Mouse (Mus musculus): ENCODE results near the gene Bmp7. TPM values are rescaled to one million over a fixed set of nuclear protein-coding genes. Genes with fewer than 3 reads are reported as not detected.

The Bmp7 gene
- total RNA-seq, 2 experiments from 2014 or later: 0.23 to 0.45 TPM

- intact Hi-C loops (cut with DNase I): no loop called here
- no peak overlapping the region for H3K4me3 ChIP-seq
- no peak overlapping the region for H3K27ac ChIP-seq
- DNase-seq: no peak
- TF ChIP-seq CTCF (IDR thresholded peaks at IDR 0.05): no peak
Measured at GRCm38 (mm10) chr2:172937326-172938190, 2.6 kb downstream of the Bmp7 start.

DNA sequence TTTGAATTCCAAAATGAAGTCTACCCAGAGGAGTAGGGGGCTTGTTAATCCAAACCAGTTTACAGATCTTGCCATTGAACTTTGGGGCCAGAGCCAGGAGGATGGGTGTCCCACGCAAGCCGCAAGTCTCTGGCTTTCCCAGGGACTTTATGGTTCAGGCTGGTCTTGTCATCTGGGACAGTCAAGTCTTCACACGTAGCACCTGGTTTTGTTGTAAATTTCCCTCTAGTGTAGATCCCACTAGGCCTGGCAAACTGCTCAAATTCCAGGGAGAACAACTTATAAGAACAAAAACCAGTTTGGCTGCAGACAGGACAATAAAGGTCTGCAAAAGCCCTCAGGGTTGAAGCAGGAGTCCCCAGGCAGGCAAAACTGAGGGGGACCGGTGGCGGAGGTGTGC lies 3.3 kb downstream of the Bmp7 start:
- no peak overlapping the region for H3K4me3 ChIP-seq

GRCm38 (mm10) chr2:172935776-172936562 lies 4.2 kb downstream of the Bmp7 start:
- Histone ChIP-seq H3K27ac (no peak overlapping the region), H3K4me3 (no peak overlapping the region)
- intact Hi-C loops (cut with DNase I): no loop called here
- no peak for TF ChIP-seq CTCF (IDR thresholded peaks at IDR 0.05)
- DNase-seq: no peak

More for the DNA sequence above, 3.3 kb downstream of the Bmp7 start:
- DNase-seq: no peak
- no peak for TF ChIP-seq CTCF (IDR thresholded peaks at IDR 0.05)
- no peak overlapping the region for H3K27ac ChIP-seq
- intact Hi-C loops (cut with DNase I): no loop called here

GRCm38 (mm10) chr2:172934891-172935740 lies 5.0 kb downstream of the Bmp7 start:
- DNase-seq: peak; percentile 46
- Histone ChIP-seq H3K27ac (no peak overlapping the region), H3K4me3 (0 out of 2 replicates have a peak overlapping the region, but pooled peaks have one; percentile 9)
- intact Hi-C loops (cut with DNase I): no loop called here
- no peak for TF ChIP-seq CTCF (IDR thresholded peaks at IDR 0.05)

DNA sequence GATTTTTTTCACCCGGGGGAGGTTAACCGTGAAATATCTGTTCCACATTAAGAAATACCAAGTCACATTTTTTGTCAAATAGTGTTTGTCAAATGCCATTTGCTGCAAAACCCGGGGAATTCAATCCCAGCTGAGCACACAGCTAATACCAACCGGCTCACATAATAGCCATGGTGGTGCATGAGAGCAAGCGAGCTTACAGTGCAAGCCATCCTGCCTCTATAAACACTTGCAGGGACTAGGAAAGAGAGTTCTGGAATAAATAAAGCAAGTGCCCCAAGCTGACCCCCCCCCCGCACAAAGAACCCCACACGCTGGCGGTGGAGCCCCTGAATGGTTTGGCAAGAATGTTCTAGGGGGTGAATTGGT lies 5.7 kb downstream of the Bmp7 start:
- peak overlapping the region; percentile 48 for H3K4me3 ChIP-seq

DNA sequence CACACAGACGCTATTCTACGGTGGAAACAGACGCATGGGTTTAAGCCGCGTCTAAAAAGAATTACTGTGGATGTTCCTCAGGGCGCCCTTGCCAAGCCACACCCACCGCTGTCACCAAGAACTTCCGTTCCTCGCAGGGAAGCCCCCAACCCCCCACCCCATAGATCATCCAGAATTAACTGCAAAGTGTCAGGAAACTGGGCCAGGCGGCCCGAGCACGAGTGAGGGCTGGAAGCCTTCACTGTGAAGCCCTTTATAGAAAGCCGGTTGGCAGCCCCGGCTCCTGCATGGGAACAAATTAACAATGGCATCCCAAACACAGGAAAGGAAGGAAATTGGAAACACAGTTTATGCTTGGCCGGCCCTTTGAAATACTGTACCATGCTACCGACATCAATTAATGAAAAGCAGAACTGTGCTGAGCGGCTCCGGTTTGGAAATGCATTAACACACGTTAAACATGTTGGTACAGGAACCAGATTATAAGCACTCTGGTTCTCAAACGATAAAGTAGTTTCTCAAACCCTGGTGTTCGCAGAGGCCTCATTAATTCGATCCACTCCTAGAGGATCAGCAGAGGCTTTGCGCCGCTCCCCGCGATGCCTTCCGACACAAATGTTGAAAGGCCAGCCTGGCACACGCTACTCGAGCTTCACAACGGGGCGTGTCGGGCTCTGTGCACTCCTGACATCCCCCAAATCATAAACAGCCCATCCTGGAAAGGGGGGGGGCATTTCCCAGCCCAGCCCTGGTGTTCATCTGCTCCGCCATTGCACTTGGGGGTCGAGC lies 6.3 kb downstream of the Bmp7 start:
- Histone ChIP-seq H3K4me3 (peak overlapping the region; percentile 48), H3K27ac (no peak overlapping the region)
- intact Hi-C loops (cut with DNase I): no loop called here
- DNase-seq: peak; percentile 32
- no peak for TF ChIP-seq CTCF (IDR thresholded peaks at IDR 0.05)

More for the DNA sequence above, 5.7 kb downstream of the Bmp7 start:
- no peak for DNase-seq
- no peak overlapping the region for H3K27ac ChIP-seq
- no peak for TF ChIP-seq CTCF (IDR thresholded peaks at IDR 0.05)
- intact Hi-C loops (cut with DNase I): no loop called here

- no peak for DNase-seq
- Histone ChIP-seq H3K4me3 (no peak overlapping the region), H3K27ac (no peak overlapping the region)
- TF ChIP-seq CTCF (IDR thresholded peaks at IDR 0.05): no peak
- intact Hi-C loops (cut with DNase I): no loop called here
Measured at GRCm38 (mm10) chr2:172931137-172931898, 8.8 kb downstream of the Bmp7 start.

DNA sequence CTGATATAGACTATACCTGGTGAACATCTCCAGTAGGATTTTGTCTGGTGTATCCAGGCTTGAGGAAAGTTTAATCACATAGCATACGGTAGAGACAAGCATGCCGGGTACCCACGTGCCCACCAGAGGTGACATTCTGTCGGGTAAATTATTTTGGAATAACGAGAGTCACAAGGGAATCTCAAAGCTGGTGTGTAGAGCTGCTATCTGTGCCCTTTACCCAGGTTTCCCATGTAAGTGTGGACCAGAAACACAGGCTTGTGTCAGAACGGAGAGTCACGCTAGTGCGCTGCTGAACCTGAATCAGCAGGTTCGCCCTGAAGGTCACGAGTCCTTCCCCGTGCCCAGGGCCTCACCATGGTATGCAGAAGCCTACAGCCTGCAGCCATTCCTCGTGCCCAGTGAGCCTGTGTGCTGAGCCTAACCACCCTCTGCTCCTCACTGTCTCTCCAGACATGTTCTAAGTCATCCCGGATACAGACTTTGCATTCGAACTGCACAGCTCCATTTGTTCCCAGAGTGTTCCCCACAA lies 10.2 kb downstream of the Bmp7 start:
- Histone ChIP-seq H3K4me3 (no peak overlapping the region), H3K27ac (no peak overlapping the region)
- no peak for DNase-seq
- intact Hi-C loops (cut with DNase I): no loop called here
- no peak for TF ChIP-seq CTCF (IDR thresholded peaks at IDR 0.05)

DNA sequence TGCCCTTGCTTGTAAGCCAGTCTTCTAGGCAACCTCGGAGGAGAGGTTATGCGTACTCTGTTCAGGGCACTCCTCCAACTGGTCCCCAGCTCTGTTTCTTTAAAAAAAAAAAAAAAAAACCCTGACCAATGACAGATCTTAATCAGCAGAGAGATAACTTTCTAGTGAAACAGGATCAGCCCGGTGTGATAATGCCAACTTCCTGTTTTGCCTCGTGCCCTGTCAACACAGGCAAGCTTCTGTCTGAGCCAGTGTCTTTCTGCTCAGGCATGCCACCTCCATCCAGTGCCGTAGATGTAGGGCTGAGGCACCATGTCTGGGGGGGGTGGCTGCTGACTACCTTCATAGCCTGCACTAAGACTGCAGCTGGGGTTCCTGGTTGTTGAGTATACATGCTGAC lies 12.5 kb downstream of the Bmp7 start:
- no peak overlapping the region for H3K4me3 ChIP-seq
- DNase-seq: no peak
- intact Hi-C loops (cut with DNase I): no loop called here
- no peak for TF ChIP-seq CTCF (IDR thresholded peaks at IDR 0.05)
- no peak overlapping the region for H3K27ac ChIP-seq

DNA sequence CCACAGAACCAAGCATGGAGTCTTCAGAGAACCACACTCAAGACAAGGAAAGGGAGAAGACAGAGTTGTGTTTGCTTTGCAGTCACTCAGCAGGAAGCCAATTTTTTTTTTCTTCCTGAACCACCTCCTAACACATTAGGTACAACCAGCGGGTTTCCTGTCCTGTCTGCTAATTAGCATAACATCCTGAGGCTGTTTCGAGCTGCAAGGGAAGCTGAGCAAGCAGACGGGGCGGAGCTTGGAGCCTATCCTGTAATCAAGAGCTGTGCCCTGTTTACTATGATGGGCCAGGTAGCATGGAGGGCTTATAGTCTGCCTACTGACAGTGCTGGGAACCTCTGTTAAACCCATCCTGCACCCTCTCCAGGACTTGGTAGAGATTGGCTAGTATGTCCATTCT lies 13.8 kb downstream of the Bmp7 start:
- intact Hi-C loops (cut with DNase I): no loop called here
- TF ChIP-seq CTCF (IDR thresholded peaks at IDR 0.05): no peak
- Histone ChIP-seq H3K27ac (no peak overlapping the region), H3K4me3 (no peak overlapping the region)
- DNase-seq: no peak

- intact Hi-C loops (cut with DNase I): no loop called here
- no peak for TF ChIP-seq CTCF (IDR thresholded peaks at IDR 0.05)
- H3K4me3 ChIP-seq: no peak overlapping the region
- DNase-seq: no peak
- H3K27ac ChIP-seq: no peak overlapping the region
Measured at GRCm38 (mm10) chr2:172924961-172925360, 15.2 kb downstream of the Bmp7 start.

Data from gastrocnemius, adult 2 months (tissue).